Mouse (Mus musculus): ENCODE measurements around the gene Gfod1.

- no peak for TF ChIP-seq ZNF384 (IDR thresholded peaks at IDR 0.05; ENCODE audit: low read depth, low read length)
- no peak for TF ChIP-seq ZC3H11A (IDR thresholded peaks at IDR 0.05; ENCODE audit: borderline replicate concordance, low read depth, low read length)
- TF ChIP-seq HCFC1 (IDR thresholded peaks at IDR 0.05; ENCODE audit: borderline replicate concordance, insufficient read depth, low read length): no peak
- TF ChIP-seq MAFK (IDR thresholded peaks at IDR 0.05; ENCODE audit: insufficient read depth, low read depth, low read length): no peak
- TF ChIP-seq CHD2 (IDR thresholded peaks at IDR 0.05; ENCODE audit: low read depth, low read length): no peak
These were observed 82.7 kb downstream of the Gfod1 start for GRCm38 (mm10) chr13:43221290-43221689.

Measured in ES-E14 (cell line).